Mouse (Mus musculus) gastrocnemius, adult 18-20 months (tissue): Measurements from ENCODE around the gene Mindy2. TPM values are rescaled to one million over a fixed set of nuclear protein-coding genes. Genes with fewer than 3 reads are reported as not detected.
"Not testable (repeated sequence)": the region's sequence is repeated elsewhere in the genome, so short reads cannot be mapped to it uniquely, and the experiment has no call there.

Experiments used
- DNase-seq: peaks from one replicate; pipeline ENCODE4 v3.0.0; 2021; ENCODE audit warnings: low spot score
- total RNA-seq, 2 experiments: library from RNA; stranded (reverse); gene quantifications; 2 replicates each; pipeline ENCODE4 v1.2.3; 2021

Gene Mindy2
- total RNA-seq, 2 experiments from 2014 or later: 12.5 to 13.9 TPM

GRCm38 (mm10) chr9:70585172-70585571 is 71.8 kb downstream of the Mindy2 start:
- DNase-seq: no peak

DNA sequence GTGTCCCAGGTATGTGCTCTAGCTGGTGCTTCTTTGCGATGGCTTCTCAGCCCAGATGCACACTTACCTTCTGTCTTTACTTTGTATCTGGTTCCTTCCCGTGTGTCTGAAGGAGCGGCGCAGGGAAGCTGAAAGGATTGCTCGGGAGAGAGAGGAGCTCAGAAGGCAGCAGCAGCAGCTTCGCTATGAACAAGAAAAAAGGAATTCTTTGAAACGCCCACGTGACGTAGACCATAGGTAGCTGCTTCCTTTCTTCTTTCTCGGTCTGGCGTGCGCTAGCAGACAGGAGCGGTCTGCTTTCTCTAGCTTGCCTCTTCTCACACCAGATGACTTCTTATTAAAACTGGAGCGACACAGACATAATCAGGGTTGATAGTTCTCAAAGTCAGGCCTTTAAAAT is 72.3 kb downstream of the Mindy2 start:
- no peak for DNase-seq

- DNase-seq: no peak
Measured at GRCm38 (mm10) chr9:70580956-70581355, 76.0 kb downstream of the Mindy2 start.

- DNase-seq: no peak
Measured at GRCm38 (mm10) chr9:70578123-70578522, 78.9 kb downstream of the Mindy2 start.

DNA sequence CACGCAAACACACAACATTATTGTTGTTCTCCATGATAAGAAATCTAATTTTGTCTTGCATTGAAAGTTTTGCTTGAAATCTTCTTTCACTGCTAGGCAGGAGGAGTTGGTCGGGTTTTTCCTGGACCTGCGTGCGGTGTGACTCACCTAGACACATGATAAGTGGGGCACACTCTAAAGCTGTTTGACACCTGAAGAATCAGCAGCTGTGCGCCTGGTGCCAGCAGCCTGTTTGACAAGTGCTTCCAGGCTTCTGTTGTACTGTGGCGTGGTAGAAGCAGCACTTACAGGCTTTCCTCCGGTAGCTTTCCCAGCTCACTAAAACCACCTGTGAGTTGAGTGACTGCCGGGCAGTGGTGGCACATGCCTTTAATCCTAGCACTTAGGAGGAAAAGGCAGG is 86.6 kb downstream of the Mindy2 start:
- no peak for DNase-seq

DNA sequence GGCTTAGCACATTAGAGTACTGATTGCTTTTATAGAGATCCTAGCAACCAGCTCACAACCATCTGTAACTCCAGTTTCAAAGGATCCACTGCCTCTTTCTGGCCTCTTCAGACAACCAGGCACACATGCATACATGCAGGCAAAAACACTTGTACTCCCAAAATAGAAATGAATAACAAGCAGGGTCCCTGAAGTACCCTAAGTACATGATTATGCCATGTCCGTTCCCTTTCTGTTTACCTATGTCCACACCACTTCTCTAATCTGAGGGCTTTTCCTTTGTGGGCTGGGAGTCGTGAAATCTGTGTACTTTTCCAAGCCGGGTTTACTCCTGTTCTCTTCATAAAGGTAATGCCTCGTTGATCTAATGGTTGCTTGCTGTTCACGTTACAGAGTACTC is 89.3 kb downstream of the Mindy2 start:
- no peak for DNase-seq

DNA sequence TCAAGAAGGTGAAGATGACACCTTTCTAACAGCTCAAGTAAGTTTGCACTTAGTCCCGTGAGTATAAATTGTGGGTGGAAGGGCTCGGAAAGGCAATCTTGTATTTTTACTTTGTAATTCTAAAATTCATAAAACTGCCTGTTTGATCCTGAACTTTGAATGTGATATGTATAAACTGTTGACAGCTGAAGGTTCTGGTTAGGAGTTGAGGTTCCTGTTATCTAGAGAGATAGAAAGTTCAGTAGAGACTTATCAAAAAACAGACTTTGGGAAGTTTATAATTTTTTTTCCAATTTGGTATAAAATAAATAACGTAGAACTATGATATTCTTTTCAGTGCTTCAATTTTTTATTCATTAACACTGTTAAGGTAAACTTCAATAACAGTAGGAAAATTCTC is 94.1 kb downstream of the Mindy2 start:
- DNase-seq: no peak

- no peak for DNase-seq
Measured at GRCm38 (mm10) chr9:70556796-70557195, 100.2 kb downstream of the Mindy2 start.

- DNase-seq: no peak
Measured at GRCm38 (mm10) chr9:70555431-70555830, 101.5 kb downstream of the Mindy2 start.

GRCm38 (mm10) chr9:70552233-70552632 is 104.7 kb downstream of the Mindy2 start:
- DNase-seq: not testable (repeated sequence)

GRCm38 (mm10) chr9:70551524-70551923 is 105.5 kb downstream of the Mindy2 start:
- DNase-seq: no peak

Other genes with a start within 250 kb of the Mindy2 start
- gene Ccnb2, start 235.6 kb downstream of the Mindy2 start, total RNA-seq: under 1 TPM in 1 of 2 experiments, not detected in 1; 0.14 TPM
- 10 to 100 TPM; 12.0 to 13.4 TPM for gene Rnf111, start 153.4 kb downstream of the Mindy2 start, total RNA-seq
- gene Sltm, start 114.4 kb downstream of the Mindy2 start, total RNA-seq: 10 to 100 TPM; 16.8 to 19.0 TPM
- gene Gm10642, start 923 bp downstream of the Mindy2 start, total RNA-seq: not detected
- 10 to 100 TPM; 13.9 to 15.7 TPM for gene Adam10, start 21.8 kb upstream of the Mindy2 start, total RNA-seq